Mouse (Mus musculus): ENCODE results near the gene Sp6.

DNA sequence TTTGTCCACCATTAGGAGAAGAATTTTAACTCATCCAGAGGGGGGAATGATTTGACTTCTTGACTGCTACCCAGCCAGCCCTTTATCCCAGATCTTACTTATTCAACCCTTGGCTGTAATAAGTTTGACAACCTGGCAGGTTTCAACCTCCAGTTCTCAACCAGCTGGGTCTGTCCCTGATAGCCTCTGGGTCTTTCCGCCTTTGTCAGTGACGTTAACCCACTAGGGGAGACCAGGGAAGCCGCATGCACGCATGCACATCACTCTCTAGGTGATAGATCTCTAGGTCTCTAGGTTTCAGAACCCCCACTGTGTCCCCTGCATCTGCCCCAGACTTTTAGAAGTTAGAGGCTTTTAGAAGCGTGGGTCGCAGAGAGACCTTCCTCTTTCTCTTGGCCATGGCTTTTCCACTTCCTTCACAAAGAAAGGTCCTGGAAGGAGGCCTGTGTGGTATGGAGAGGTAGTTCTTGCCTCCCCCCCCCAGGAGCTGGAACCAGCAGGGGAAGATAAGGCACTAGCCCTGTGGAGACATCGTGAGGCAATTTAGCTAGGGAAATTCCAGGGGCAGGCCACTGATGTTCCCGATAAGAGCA lies 3.9 kb upstream of the Sp6 start:
- no peak for TF ChIP-seq GATA1 (IDR thresholded peaks at IDR 0.05; ENCODE audit: low read length)
- TF ChIP-seq TAL1 (IDR thresholded peaks at IDR 0.05; ENCODE audit: low read length) = no peak
